ENCODE assay signal across 18 mouse cellular contexts in the genomic region with DNA sequence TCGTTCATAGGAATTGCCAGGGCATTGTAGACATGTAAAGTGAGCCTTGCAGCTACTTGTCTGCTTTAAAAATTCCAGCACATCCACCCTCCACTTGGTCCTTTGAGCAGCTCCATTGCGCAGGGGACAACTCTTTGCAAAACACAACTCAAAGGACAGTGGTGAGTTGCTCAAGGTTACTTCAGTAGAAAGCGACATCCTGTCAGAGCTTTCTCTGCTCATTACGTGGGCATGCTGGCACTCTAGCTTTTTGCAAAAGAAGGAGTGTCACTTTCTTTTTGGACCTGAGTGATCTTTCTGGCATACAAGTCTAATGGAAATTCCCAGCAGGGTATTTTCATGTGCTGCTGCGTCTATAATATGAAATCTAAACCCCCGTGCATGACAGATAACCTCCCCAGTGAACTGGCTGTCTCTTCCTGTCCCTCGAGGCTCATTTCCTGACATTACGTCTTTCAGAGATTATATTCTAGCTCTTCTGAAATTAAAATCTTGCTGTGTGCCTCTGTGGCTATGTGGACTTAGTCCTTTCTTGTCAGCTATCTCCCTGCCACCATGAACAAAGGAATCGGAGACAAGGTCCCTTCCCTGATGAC.
DNase-seq lines count a peak whose midpoint lies in the region; ATAC-seq and TF ChIP-seq lines count a peak whose summit lies in the region.
"Had no signal": no experiment of that assay in that cellular context is flagged by ENCODE, and none has a peak within 500 bp of the region (broad histone marks: within the 10 kb centered on the region; RNA-seq: fewer than 3 reads in every experiment).

No protein-coding gene starts in this region.

- H3K27ac ChIP-seq in left cerebral cortex, adult 2 months: peak overlapping the region; percentile 24
- H3K27ac ChIP-seq: limb, embryonic 10.5 days; liver, embryonic 13.5 days; midbrain, embryonic 12.5 days had no signal

- H3K4me3 ChIP-seq in left cerebral cortex, adult 2 months: no peak overlapping the region
- H3K4me3 ChIP-seq: erythroblast, embryonic 14.5 days; limb, embryonic 10.5 days; liver, embryonic 13.5 days; midbrain, embryonic 12.5 days had no signal

- ATAC-seq in megakaryocyte progenitor cell, adult 5-6 weeks (replicated peaks; ENCODE audit: poor library complexity): no peak
- ATAC-seq: intestine, postnatal 0 days; lung, postnatal 0 days had no signal

- TF ChIP-seq CTCF in left cerebral cortex, adult 2 months (IDR thresholded peaks at IDR 0.05): no peak
- TF ChIP-seq CTCF in brain, embryonic 14.5 days (IDR thresholded peaks at IDR 0.05; ENCODE audit: borderline replicate concordance, extremely low read depth, insufficient read depth, insufficient read length): no peak

- DNase-seq in adrenal gland, adult 2 months: peak; percentile 31
- DNase-seq in adrenal gland, postnatal 4 days (ENCODE audit: low spot score in 2 of 2): no peak
- DNase-seq in left cerebral cortex, adult 2 months (ENCODE audit: extremely low spot score in 1 of 2, low spot score in 2 of 2): no peak
- no peak for DNase-seq in left cerebral cortex, postnatal 36 days (ENCODE audit: low spot score in 2 of 2)
- DNase-seq in brain, embryonic 14.5 days (ENCODE audit: low read depth): peak; percentile 44
- peak; percentile 3 for DNase-seq in naive thymus-derived CD4-positive, alpha-beta T cell, adult 2 months (ENCODE audit: low read depth)
- no peak for DNase-seq in thymus, postnatal 36 days
- DNase-seq: cerebellum, adult 8-10 months; heart, adult 18-20 months; kidney, postnatal 14 days; liver, embryonic 13.5 days; thymus, postnatal 14 days had no signal

- no peak for TF ChIP-seq POLR2A in brain, embryonic 14.5 days (IDR thresholded peaks at IDR 0.05; ENCODE audit: borderline replicate concordance, extremely low read depth, insufficient read depth, insufficient read length, poor library complexity, severe bottlenecking)

- intact Hi-C loops in left cerebral cortex, adult 2 months (cut with DNase I): loop anchor here (1.0 kb wide), 1 partner anchor 137 kb away; no protein-coding TSS in a partner anchor
- intact Hi-C loops in left cerebral cortex, postnatal 36 days (cut with DNase I): no loop called here

Comparison
In these comparisons a context has a peak if more than half of its experiments do, and no peak if none do; other contexts are left out.
1. DNase-seq: peak in adrenal gland, adult 2 months (single experiment), brain, embryonic 14.5 days (single experiment) and naive thymus-derived CD4-positive, alpha-beta T cell, adult 2 months (single experiment); none in adrenal gland, postnatal 4 days (0 of 2), left cerebral cortex, adult 2 months (0 of 2), left cerebral cortex, postnatal 36 days (0 of 2) and thymus, postnatal 36 days (0 of 2).